ENCODE assay signal across 17 mouse cellular contexts in genomic region chr5:32549449-32549848, GRCm38 (mm10).
DNase-seq lines count a peak whose midpoint lies in the region; ATAC-seq lines count a peak whose summit lies in the region.
"Had no signal": no experiment of that assay in that cellular context is flagged by ENCODE, and none has a peak within 500 bp of the region (broad histone marks: within the 10 kb centered on the region; RNA-seq: fewer than 3 reads in every experiment).

No protein-coding gene starts in this region.

- peak; percentile 4 for DNase-seq in large intestine, adult 2 months (ENCODE audit: low read depth, low spot score)
- DNase-seq in embryo, embryonic 10 days (ENCODE audit: low spot score), result no peak
- DNase-seq in cerebellum, adult 8-10 months, result no peak
- DNase-seq: adrenal gland, adult 2 months; adrenal gland, postnatal 10 days; adrenal gland, postnatal 25 days; cerebellum, adult 11-12 months; cerebellum, adult 2 months; cerebellum, adult 9-11 months; cerebellum, postnatal 14 days; cerebellum, postnatal 36 days had no signal

- no peaks in the 10 kb centered on the region for H3K27me3 ChIP-seq in intestine, embryonic 15.5 days (replicated peaks)
- no peaks in the 10 kb centered on the region for H3K27me3 ChIP-seq in intestine, embryonic 16.5 days (replicated peaks; ENCODE audit: control insufficient read depth, insufficient read depth, low read length)
- H3K27me3 ChIP-seq: embryonic facial prominence, embryonic 12.5 days; forebrain, embryonic 13.5 days had no signal

- H3K4me2 ChIP-seq in intestine, embryonic 15.5 days (replicated peaks), result no peak overlapping the region
- H3K4me2 ChIP-seq in intestine, embryonic 16.5 days (ENCODE audit: low read depth, low read length), result no peak overlapping the region
- H3K4me2 ChIP-seq: embryonic facial prominence, embryonic 12.5 days; forebrain, embryonic 13.5 days had no signal

- H3K36me3 ChIP-seq in intestine, embryonic 15.5 days, result no peaks in the 10 kb centered on the region
- no peaks in the 10 kb centered on the region for H3K36me3 ChIP-seq in intestine, embryonic 16.5 days (ENCODE audit: control insufficient read depth, insufficient read depth, low read length)
- H3K36me3 ChIP-seq: embryonic facial prominence, embryonic 10.5 days; embryonic facial prominence, embryonic 12.5 days had no signal

- ATAC-seq in intestine, embryonic 15.5 days, result peak; percentile 63; the same call in 1 of the 2 replicates
- ATAC-seq in intestine, embryonic 16.5 days, result peak; percentile 58; the same call in 1 of the 2 replicates
- ATAC-seq: forebrain, embryonic 13.5 days; forebrain, embryonic 16.5 days had no signal

- no peak overlapping the region for H3K9ac ChIP-seq in intestine, embryonic 15.5 days
- H3K9ac ChIP-seq in intestine, embryonic 16.5 days (ENCODE audit: low read depth, low read length), result no peak overlapping the region
- H3K9ac ChIP-seq: embryonic facial prominence, embryonic 12.5 days; forebrain, embryonic 13.5 days had no signal

- H3K27ac ChIP-seq in intestine, embryonic 15.5 days, result no peak overlapping the region
- H3K27ac ChIP-seq in intestine, embryonic 16.5 days (ENCODE audit: low read length), result no peak overlapping the region
- H3K27ac ChIP-seq: embryonic facial prominence, embryonic 10.5 days; embryonic facial prominence, embryonic 12.5 days; forebrain, embryonic 13.5 days had no signal

- WGBS in intestine, embryonic 15.5 days, result 70% methylated on average over 2 of the region's 2 CpGs
- 68% methylated on average over 2 of the region's 2 CpGs for WGBS in intestine, embryonic 16.5 days
- WGBS in large intestine, adult 2 months, result 26% methylated on average over 2 of the region's 2 CpGs

- H3K4me3 ChIP-seq in intestine, embryonic 15.5 days (replicated peaks), result no peak overlapping the region
- H3K4me3 ChIP-seq in intestine, embryonic 16.5 days (ENCODE audit: low read length), result no peak overlapping the region
- H3K4me3 ChIP-seq: embryonic facial prominence, embryonic 10.5 days; embryonic facial prominence, embryonic 12.5 days; forebrain, embryonic 13.5 days had no signal

- H3K9me3 ChIP-seq in intestine, embryonic 15.5 days, result no peaks in the 10 kb centered on the region
- no peaks in the 10 kb centered on the region for H3K9me3 ChIP-seq in intestine, embryonic 16.5 days (ENCODE audit: control insufficient read depth, low read length)
- H3K9me3 ChIP-seq: embryonic facial prominence, embryonic 10.5 days; embryonic facial prominence, embryonic 12.5 days; forebrain, embryonic 13.5 days had no signal

- H3K4me1 ChIP-seq in intestine, embryonic 15.5 days (replicated peaks), result no peaks in the 10 kb centered on the region
- H3K4me1 ChIP-seq in intestine, embryonic 16.5 days (ENCODE audit: control insufficient read depth, insufficient read depth, low read length), result no peaks in the 10 kb centered on the region
- H3K4me1 ChIP-seq: embryonic facial prominence, embryonic 10.5 days; embryonic facial prominence, embryonic 12.5 days; forebrain, embryonic 13.5 days had no signal
